ENCODE assay signal across 1 mouse cellular context in genomic region chr17:36245741-36246140, GRCm38 (mm10).
A peak's percentile ranks its signal among the peaks of the same experiment; 100 is the strongest.
TF ChIP-seq lines count a peak whose summit lies in the region.

No protein-coding gene starts in this region.

TF ChIP-seq in MEL, 35 proteins besides CTCF, POLR2A, EP300 and RAD21:
- TF ChIP-seq ZC3H11A (IDR thresholded peaks at IDR 0.05; ENCODE audit: low read depth, low read length) (peak; percentile 4; the same call in 1 of the 2 replicates), SMC3 (IDR thresholded peaks at IDR 0.05; ENCODE audit: low read depth, low read length) (peak; percentile 36; the same call in 1 of the 2 replicates), POLR2AphosphoS2 (IDR thresholded peaks at IDR 0.05; ENCODE audit: low read length) (no peak), TAL1 (IDR thresholded peaks at IDR 0.05; ENCODE audit: low read length) (no peak)
